Mouse (Mus musculus) CH12F3 (cell line): Measurements from ENCODE around the gene Ptgr1.

Experiments used
- in situ Hi-C: fragments of 300-500 bp; cut with MboI; formaldehyde crosslinking; loops from 2 replicates; pipeline ENCODE4 v1.14.3; 2020; ENCODE audit warnings: low sequenced_read_pairs

Ptgr1 gene

DNA sequence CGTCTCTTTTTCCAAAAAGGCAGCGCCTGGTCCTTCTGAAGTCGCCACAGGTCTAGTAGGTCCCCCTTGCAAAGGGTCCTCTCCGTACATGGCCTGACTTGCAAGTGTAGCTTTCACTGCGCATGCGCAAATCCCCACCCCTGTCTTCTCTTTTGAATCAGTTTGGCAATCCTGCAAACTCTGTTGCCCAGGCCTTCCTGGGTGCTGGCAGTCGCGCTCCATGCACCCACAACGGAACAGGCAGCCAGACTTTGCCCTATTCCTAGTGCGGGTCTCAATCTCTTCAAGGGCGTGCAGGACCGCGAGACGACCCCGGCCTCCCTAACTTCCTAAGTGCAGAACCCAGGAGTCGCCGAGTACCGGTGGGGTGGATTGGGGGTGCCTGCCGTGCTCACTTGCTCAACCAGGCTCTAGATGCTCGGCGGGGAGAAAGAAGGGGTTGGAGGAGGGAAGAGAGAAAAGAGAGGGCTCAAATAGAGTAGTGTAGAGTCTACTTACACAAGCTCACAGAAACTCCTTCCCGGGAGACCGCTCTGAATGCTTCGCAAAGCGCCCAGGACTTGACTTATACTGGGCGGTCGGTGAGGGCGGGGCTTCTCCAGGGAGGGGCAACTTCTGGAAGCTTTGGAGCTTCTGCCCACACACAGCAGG is at the start of gene Ptgr1:
Ptgr1 (minus strand) TSS at position 580 of the 651 bp plus-strand sequence.
- in situ Hi-C loops, result no loop called here

DNA sequence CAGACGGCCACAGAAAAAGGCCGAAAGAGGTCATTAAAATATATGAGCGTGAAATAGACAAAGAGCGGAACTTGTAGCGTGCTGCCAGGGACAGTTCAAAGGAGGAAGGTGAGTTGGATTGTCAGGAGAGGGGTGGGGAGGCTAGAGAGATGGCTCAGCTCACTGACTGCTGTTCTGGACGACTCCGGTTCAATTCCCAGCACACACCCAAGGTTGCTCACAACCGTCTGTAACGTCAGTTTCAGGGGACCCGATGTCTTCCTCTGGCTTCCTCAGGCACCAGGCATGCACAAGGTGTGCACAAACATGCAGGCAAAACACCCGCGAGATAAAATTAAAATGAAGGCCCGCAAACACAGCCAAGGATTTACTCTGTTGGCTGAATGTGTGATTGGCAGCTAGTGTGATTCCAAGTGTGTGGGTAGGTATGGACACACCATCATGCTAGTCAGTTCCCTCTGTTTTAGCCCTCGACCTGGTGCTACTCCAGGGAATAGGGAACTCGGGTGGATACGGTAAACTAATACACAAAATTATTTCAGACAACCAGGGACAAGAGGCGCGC is 48.9 kb upstream of the Ptgr1 start:
- in situ Hi-C loops, result no loop called here

DNA sequence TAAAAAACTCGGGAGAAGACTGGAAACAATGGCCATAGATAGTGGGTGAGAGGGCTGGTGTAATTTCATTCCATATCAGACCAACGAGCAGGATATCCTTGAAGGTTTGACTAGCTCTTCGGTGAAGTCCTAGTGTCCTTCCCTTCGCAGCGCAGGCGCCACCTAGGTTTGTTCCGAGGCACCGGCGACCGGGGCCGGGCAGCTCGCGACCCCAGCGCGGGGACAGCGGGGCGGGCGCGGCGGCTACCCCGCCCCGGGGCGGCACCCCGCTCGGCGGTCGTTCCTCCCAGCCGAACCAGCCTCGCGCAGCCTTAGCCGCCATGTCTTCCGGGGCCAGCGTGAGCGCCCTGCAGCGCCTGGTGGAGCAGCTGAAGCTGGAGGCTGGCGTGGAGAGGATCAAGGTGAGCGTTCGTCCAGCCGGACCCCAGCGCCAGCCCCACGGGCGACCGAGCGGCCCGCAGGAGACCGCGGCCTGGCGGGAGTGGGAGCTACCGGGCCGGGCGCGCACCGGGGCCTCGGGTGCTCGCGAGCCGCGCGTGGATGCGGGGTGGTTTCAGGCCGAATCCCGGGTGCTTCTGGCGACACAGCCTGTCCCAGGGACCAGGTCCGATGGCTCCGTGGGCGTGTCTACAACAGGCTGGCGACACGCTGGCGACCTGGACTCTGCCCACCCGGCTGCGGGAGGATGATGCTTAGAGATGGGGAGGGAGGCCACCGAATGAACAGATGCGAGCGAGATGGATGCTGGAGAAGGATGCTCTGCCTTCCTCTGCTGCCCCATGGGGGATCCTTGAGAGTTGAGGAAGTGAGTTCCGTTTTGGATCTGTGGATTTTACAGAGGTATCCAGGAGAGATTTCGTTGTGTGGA is 48.2 kb upstream of the Ptgr1 start, which contains the start of gene Gng10:
Gng10 (plus strand) TSS at position 171 of the 868 bp plus-strand sequence.
- in situ Hi-C loops, result no loop called here

DNA sequence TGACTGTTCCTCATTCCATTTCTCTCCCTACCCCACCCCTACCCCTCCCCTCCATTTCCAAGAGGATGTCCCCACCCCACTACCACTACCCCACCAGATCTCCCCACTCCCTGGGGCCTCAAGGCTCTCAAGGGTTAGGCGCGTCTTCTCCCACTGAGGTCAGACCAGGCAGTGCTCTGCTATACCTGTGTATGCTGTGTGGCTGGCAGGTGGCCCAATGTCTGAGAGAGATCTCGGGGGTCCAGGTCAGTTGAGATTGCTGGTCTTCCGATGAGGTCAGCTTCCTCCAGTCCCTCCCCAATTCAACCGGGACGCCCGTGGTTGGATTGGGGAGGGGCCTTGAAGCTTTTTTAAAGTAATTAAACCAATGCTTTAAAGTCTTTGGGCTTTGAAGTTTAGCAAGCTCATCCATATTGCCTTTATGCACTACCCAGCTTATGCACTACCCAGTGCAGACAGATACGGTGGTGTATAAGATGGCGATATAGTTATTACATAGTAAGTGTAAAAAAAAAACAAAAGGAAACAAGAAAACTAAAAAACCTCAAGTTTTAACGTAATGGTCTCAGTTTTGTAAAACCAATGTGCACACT is 47.5 kb upstream of the Ptgr1 start:
- in situ Hi-C loops, result no loop called here

DNA sequence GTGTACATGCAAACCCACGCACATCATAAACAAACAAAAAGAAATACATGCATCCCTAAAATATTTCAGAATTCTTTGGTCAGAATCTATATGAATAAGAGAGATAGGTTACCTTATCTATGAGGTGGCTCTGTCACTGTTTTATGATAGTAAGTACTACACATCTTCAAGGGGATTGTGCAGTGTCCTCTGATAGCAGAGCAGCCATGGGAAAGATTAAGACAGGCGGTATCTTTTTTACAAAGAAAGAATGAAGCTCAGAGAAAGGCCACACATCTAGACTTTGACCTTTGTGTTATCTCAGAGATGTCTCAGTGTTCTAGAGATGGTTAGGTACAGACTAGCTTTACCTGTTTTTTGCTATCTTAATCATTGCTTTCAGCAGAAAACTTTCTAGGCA is 30.0 kb upstream of the Ptgr1 start:
- in situ Hi-C loops, result no loop called here

DNA sequence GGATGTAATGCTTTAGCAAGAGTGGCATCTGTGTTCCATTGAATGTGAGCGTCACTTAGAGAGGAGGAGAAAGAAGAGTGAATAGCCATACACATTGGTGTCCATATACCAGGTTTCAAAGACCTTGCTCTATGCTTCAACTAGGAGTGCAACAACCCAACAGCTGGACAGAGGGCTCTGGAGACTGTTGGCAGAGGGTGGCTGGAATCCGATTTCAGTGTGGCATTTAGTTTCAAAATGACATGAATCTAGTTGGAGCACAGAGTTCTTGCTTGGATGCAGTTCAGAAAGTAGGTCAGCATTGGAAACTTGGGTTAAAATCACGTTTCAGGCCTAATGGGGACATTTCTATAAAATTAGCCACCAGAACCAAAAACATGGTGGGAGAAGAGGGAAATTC is 28.3 kb upstream of the Ptgr1 start:
- in situ Hi-C loops, result no loop called here

DNA sequence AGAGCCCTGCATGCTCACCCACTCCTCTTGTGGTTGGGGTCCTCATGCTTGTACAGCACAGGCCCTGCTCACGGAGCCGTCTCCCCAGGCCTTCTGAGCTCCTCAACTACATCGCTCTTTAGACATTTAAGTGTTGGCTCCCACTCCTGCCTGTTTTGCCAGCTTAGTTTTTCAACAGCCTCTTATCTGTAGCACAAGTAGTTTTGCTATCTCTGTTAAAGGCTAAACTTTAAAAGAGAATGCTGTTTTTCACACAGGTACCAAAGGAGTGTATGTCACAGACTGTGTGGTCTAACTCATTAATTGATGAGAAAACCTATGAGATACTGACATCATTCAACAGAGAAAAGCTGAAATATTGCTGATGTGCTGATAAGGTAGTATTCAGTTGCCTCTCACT is 24.5 kb upstream of the Ptgr1 start:
- in situ Hi-C loops, result no loop called here

DNA sequence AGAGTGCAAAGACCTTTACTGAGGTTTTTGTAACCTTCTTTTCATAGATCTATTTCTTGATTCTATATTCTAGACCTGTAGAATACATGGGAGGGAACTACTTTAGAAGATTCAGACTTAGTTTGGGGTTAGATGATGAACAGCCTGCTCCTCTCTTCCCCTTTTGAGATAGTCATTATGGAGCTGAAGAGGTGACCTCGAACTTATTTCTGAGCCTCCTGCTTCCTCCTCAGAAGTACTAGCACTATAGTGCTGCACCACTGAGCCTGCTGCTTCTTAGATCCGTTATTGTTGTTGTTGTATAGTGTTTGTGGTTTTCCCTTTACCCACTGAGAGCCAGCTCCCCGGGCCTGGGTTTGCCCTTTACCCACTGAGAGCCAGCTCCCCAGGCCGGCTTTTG is 22.8 kb upstream of the Ptgr1 start:
- in situ Hi-C loops, result no loop called here

DNA sequence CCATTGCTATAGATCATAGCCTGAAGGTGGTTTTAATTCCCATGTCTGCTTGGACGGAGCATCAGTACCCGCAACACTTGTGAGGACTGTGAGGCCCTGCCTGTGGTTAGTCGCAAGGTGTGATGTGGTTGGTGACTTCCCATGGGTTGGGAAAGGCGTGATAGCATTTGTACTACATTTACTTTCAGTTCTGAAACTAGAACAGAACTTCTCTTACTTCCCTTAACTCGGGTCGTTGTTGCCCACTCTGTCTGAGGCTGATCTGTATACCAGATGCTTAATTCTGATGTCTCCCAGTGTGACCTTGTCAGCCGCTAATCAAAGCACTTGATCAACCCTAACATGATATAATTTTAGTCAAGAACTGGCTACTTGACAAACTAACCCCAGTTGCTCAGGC is 22.3 kb upstream of the Ptgr1 start:
- in situ Hi-C loops, result no loop called here

DNA sequence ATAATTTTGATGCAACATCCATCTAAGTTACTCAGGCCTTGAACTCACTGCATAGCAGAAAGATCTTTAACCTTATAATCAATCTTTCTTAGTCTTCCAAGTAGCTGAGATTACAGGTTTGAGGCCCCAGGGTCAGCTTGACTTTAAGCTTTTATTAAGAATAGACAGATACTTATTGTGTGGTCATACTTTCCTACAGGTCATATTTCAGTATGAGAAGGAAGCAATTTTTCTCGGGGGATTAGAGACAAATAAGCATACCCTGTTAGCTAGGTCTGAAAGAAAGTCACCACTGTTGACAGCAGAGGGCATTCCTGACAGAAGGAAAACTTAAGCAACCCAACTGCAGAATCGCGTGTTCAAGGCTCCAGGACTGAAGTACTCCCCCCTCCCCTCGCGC is 21.1 kb upstream of the Ptgr1 start:
- in situ Hi-C loops, result no loop called here

DNA sequence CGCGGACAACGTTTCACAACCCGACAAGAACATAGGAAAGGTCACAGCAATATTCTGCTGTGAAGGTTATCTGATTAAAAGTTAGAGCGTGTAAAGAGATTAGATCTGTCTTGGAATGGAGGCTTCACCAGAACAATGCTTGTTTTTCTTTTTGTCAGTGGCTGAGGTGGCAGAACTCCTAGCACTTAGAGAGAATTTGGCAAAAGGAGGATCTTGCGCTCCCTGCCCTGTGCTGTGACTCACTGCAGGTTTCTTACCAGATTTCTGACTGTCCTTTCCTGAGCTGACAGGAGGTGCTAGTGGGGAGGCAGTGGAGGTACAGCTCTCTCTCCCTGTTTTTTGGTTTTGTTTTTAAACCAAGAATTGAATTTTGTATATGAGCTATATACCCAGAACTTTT is 20.1 kb upstream of the Ptgr1 start:
- in situ Hi-C loops, result no loop called here

DNA sequence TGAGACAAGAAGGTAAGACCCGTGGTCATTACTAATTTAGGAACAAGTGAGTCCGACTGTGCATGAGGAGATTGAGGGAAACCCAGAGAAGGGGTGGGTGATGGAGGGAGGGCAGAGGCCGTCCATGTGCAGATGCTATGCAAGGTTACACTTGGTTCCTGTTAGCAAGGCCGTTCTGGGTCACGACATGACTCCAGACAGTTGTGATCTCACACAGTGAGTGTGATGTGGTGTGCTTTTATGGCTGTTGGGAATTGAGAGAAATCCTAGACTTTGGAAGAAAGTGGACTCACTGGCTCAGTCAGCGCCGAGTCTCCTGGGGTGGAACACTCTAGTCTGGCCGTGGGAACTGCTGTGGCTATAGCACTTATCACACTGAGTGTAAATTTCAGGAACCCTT is 19.3 kb upstream of the Ptgr1 start:
- in situ Hi-C loops, result no loop called here

DNA sequence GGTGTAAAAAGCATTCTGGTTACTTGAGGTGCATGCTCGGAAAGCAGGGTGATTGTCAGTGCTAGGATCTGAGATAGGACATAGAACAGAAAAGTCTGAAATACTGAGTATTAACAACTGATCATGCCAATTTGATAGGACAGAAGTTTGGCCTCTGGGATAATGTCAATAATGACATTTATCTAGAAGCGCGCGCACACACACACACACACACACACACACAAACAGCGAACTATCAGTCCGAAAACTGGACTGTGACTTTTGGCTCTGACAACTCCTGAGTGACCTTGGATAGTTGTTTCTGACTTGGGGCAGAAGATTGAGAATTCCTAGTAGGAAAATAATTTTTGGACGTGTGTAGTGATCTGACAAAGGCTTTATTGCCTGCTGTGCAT is 16.9 kb upstream of the Ptgr1 start:
- in situ Hi-C loops, result no loop called here

DNA sequence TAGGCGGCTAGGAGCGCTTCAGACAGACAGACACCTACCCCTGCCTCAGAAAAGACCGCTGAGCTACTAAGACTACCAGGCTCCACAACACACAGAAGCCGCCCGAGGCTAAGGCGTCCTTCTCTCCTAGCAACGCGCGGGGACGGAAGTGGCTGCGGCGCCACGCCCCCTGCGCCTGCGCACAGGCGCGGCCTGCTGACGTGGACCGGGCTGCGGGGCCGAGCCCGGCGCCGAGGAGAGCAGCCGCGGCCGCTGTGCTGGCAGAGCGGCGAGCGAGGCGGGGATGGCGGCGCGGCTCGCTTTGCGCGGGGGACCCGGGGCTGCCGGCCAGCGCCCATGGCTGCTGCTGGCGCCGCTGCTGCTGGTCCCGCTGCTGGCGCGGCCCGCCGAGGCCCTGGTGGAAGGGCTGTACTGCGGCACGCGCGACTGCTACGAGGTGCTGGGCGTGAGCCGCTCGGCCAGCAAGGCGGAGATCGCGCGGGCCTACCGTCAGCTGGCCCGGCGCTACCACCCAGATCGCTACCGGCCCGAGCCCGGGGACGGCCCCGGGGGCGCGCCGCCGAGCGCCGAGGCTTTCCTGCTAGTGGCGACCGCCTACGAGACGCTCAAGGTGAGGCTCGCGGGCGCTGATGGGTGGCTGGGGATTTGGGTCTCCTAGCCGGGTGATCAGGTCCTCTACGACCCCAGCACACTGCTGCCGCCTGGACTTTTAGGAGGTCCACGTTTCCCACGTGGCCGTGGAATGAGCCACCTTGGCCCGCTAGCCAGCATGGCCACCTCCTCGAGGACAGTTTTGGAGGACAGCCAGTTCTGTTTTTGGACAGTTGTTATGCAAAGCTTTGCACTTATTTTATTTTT is 16.3 kb upstream of the Ptgr1 start, which contains the start of gene Gm20503:
Gm20503 (plus strand) TSS at position 263 of the 858 bp plus-strand sequence.
- in situ Hi-C loops, result no loop called here

DNA sequence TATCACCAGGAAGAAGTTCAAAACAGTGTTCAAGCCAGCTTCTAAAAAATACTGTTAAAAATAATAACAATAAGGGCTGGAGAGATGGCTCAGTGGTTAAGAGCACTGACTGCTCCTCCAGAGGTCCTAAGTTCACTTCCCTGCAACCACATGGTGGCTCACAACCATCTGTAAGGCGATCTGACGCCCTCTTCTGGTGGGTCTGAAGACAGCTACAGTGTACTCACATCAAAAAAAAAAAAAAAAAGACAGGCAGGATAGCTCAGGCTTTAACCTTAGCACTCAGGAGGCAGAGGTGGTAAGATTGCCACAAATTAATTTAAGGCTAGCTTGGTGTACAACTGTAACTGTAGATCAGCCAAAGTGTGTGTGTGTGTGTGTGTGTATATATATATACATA is 13.7 kb upstream of the Ptgr1 start:
- in situ Hi-C loops, result no loop called here

DNA sequence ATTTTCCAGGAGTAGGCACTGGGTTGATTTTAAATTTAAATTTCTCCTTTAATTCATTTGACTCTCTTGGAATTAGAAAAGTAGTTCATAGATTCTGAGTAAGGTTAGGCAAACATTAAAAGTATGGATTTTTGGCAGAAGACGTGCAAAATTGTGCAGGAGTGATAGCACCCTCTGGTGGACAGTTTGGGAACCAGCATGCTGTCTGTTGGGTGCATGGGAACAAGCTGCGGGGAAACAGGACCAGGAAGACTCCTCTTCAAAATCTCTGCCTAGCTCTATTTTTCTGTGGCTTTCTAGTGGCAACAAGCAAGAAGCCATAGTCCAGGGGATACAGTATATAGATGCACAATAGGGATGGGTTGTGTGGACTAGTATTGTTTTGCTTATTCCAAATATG is 12.8 kb upstream of the Ptgr1 start:
- in situ Hi-C loops, result no loop called here

DNA sequence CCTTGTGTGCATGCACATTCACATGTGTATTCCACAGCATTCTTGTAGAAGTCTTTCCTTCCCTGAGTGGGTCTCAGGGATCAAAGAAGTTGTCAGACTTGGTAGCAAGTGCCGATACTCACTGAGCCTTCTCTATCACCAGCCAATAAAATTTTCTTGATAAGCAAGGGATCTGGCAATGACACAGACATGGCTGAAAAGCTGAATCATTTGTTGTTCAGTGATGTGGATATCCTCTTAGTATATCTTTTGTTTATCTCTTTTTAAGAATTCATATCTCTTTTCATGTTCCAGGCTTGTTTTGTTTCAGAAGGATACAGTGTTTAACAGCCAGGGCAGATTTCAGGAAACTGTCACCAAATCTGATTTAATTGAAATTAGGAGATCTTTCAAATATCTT is 11.8 kb upstream of the Ptgr1 start:
- in situ Hi-C loops, result no loop called here

DNA sequence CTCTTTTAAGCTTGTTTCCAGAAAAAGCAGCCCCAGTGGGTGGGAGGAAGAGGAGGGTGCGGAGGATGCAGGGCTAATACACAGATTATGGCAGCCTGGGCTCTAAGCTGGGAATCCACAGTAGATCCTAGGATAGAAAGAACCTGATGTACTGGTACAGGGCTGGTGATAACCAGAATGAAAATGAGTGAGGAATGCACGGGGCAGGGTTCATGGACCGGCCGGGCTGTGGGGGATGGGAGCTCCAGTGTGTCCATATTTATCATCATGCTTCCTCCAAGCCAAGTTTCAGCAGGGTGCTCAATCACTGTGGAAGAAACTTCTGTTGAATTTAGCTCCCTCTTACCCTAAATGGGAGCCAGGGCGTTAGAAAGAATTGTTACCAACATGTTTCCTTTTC is 10.2 kb upstream of the Ptgr1 start:
- in situ Hi-C loops, result no loop called here

DNA sequence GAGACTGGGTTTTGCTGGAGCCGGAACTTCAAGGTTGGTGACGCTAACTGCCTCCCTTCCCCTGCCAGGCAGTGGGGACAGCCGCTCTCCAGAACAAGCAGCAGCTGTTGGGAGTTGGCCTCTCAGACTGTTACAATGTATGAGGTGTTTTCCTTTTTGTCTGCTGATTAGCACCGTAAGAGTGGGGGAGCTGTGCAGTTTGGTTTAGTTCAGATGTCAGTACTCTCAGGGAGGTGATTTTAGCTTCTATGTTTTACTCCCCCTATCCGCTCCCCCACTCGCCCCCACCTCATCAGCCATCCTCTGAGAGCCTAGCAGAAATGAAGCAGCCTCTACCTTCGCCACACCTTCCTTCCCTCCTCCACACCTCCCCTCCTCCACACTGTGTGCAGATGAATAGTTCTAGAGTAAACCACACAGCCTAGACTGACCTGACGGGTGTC is 8.4 kb upstream of the Ptgr1 start:
- in situ Hi-C loops, result no loop called here

DNA sequence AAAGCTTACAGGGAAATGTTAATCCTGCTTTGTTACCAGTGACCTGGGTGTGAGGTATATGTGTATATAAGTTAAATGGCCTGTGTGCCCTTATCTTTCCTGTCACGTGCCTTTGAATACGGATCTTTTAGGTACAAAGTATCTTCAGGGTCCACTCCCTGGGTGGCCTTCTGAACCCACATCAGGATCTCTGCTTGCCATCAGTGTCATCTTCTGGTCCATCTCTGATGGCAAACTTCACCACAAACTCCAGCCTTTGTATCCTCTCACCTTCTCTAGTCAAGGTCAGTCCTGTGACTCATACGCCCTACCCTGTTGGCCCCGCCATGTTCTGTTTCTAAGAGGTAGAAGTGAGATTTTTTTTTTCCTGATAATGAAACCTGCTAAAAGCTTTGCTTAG is 7.8 kb upstream of the Ptgr1 start, which contains the start of gene Dnajc25:
Dnajc25 (plus strand) TSS at position 301 of the 400 bp plus-strand sequence.
- in situ Hi-C loops, result no loop called here

DNA sequence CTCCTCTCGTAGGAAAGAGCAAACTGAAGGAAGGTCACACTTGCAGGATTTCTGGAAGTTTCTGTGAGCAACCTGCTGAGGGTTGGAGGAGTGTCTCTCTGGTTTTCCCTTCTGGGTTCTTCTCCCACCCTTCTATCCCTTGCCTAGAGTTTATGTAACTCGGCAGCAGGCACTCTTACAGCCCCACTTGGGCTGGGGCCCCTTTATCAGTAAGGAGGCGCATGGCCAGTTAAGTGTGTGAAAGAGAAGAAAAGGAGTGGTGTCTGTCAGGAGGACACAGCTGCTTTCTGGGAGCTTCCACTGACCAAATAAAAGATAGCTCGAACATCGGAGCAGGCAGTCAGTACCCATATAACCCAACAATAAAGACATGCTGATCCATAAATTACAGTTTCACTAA is 5.3 kb upstream of the Ptgr1 start:
- in situ Hi-C loops, result no loop called here
